10 mouse cellular contexts compared by ENCODE assay signal in the genomic region with DNA sequence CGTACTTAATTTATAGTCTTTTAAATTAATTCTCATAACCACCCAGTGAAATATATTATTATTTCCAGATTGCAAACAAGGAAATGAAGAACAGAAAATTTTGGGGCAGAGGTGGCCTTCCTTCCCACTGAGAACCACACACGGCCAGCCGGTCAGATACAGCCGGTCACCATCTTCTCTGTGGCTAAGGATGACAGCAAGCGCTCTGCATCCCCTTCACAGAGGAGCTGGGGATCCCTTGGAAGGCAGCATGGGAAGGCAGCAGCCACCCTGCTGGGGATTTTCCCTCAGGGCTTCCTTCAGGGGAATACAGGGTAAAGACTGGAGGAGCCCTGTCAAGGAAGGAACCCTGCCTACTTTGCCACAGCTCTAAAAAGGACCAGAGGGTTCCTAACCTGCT. TPM values are rescaled to one million over a fixed set of nuclear protein-coding genes. Genes with fewer than 3 reads are reported as not detected.
DNase-seq lines count a peak whose midpoint lies in the region; ATAC-seq and TF ChIP-seq lines count a peak whose summit lies in the region.
"Had no signal": no experiment of that assay in that cellular context is flagged by ENCODE, and none has a peak within 500 bp of the region (broad histone marks: within the 10 kb centered on the region; RNA-seq: fewer than 3 reads in every experiment).

No protein-coding gene starts in this region.

- H3K9me3 ChIP-seq in forebrain, embryonic 10.5 days = no peaks in the 10 kb centered on the region
- no peaks in the 10 kb centered on the region for H3K9me3 ChIP-seq in forebrain, embryonic 15.5 days
- H3K9me3 ChIP-seq in lung, embryonic 14.5 days (ENCODE audit: low read depth, low read length) = no peaks in the 10 kb centered on the region
- no peaks in the 10 kb centered on the region for H3K9me3 ChIP-seq in intestine, postnatal 0 days (ENCODE audit: control insufficient read depth)
- no peaks in the 10 kb centered on the region for H3K9me3 ChIP-seq in stomach, embryonic 15.5 days
- H3K9me3 ChIP-seq: limb, embryonic 13.5 days had no signal

- peak overlapping the region; percentile 51; the same call in 1 of the 2 replicates for H3K27ac ChIP-seq in forebrain, embryonic 10.5 days
- H3K27ac ChIP-seq in forebrain, embryonic 15.5 days (replicated peaks) = no peak overlapping the region
- H3K27ac ChIP-seq in lung, embryonic 14.5 days (ENCODE audit: low read depth) = peak overlapping the region; percentile 78
- H3K27ac ChIP-seq in intestine, postnatal 0 days (ENCODE audit: low read depth, low read length) = peak overlapping the region; percentile 89
- peak overlapping the region; percentile 79 for H3K27ac ChIP-seq in stomach, embryonic 15.5 days
- H3K27ac ChIP-seq: limb, embryonic 13.5 days had no signal

- H3K36me3 ChIP-seq in forebrain, embryonic 10.5 days (replicated peaks) = peaks cover 20% of the 10 kb centered on the region
- H3K36me3 ChIP-seq in forebrain, embryonic 15.5 days = 0 out of 2 replicates have a peak, but pooled peaks cover 3% of the 10 kb centered on the region
- 0 out of 2 replicates have a peak, but pooled peaks cover 3% of the 10 kb centered on the region for H3K36me3 ChIP-seq in lung, embryonic 14.5 days (ENCODE audit: insufficient read depth)
- H3K36me3 ChIP-seq in intestine, postnatal 0 days (ENCODE audit: control insufficient read depth, insufficient read depth) = peaks cover 3% of the 10 kb centered on the region; the same call in 1 of the 2 replicates
- H3K36me3 ChIP-seq in stomach, embryonic 15.5 days = no peaks in the 10 kb centered on the region

- 67% methylated on average over 5 of the region's 5 CpGs for WGBS in forebrain, embryonic 10.5 days
- 78% methylated on average over 5 of the region's 5 CpGs for WGBS in forebrain, embryonic 15.5 days
- WGBS in lung, embryonic 14.5 days = 66% methylated on average over 5 of the region's 5 CpGs
- WGBS in intestine, postnatal 0 days = 67% methylated on average over 5 of the region's 5 CpGs
- WGBS in stomach, embryonic 15.5 days = 72% methylated on average over 5 of the region's 5 CpGs

- 0 out of 2 replicates have a peak overlapping the region, but pooled peaks have one; percentile 6 for H3K4me3 ChIP-seq in forebrain, embryonic 10.5 days
- no peak overlapping the region for H3K4me3 ChIP-seq in forebrain, embryonic 15.5 days
- no peak overlapping the region for H3K4me3 ChIP-seq in lung, embryonic 14.5 days (ENCODE audit: low read depth, low read length)
- H3K4me3 ChIP-seq in intestine, postnatal 0 days (ENCODE audit: low read depth, low read length) = no peak overlapping the region
- H3K4me3 ChIP-seq in stomach, embryonic 15.5 days (replicated peaks) = no peak overlapping the region
- H3K4me3 ChIP-seq: limb, embryonic 13.5 days had no signal

- no peak for ATAC-seq in forebrain, embryonic 15.5 days (replicated peaks)
- ATAC-seq in lung, embryonic 14.5 days (ENCODE audit: insufficient read depth) = no peak
- ATAC-seq in intestine, postnatal 0 days = no peak
- ATAC-seq in stomach, embryonic 15.5 days (ENCODE audit: insufficient read depth, low FRiP score, low read depth) = no peak

- H3K9ac ChIP-seq in forebrain, embryonic 15.5 days (replicated peaks) = no peak overlapping the region
- H3K9ac ChIP-seq in lung, embryonic 14.5 days = no peak overlapping the region
- H3K9ac ChIP-seq in intestine, postnatal 0 days (ENCODE audit: low read depth, low read length) = no peak overlapping the region
- H3K9ac ChIP-seq in stomach, embryonic 15.5 days = no peak overlapping the region
- H3K9ac ChIP-seq: limb, embryonic 13.5 days had no signal

- DNase-seq in forebrain, embryonic 10.5 days (ENCODE audit: extremely low spot score, low spot score) = no peak
- no peak for DNase-seq in lung, embryonic 14.5 days
- DNase-seq in lung, postnatal 36 days = no peak
- DNase-seq in yolk sac, embryonic 10.5 days (ENCODE audit: low spot score) = no peak
- DNase-seq in left cerebral cortex, postnatal 14 days (ENCODE audit: low spot score in 2 of 2) = no peak
- DNase-seq: heart, postnatal 14 days had no signal

- intact Hi-C loops in left cerebral cortex, postnatal 14 days (cut with DNase I) = no loop called here

- TF ChIP-seq CTCF in lung, embryonic 14.5 days (IDR thresholded peaks at IDR 0.05; ENCODE audit: low read depth) = no peak
- TF ChIP-seq CTCF in intestine, postnatal 0 days (IDR thresholded peaks at IDR 0.05; ENCODE audit: low read depth) = no peak

- no peaks in the 10 kb centered on the region for H3K27me3 ChIP-seq in forebrain, embryonic 10.5 days (ENCODE audit: poor library complexity, severe bottlenecking)
- H3K27me3 ChIP-seq in forebrain, embryonic 15.5 days = no peaks in the 10 kb centered on the region
- no peaks in the 10 kb centered on the region for H3K27me3 ChIP-seq in lung, embryonic 14.5 days (ENCODE audit: insufficient read depth, low read length)
- H3K27me3 ChIP-seq in intestine, postnatal 0 days (replicated peaks; ENCODE audit: control insufficient read depth, insufficient read depth, low read length) = no peaks in the 10 kb centered on the region
- H3K27me3 ChIP-seq in stomach, embryonic 15.5 days (replicated peaks) = no peaks in the 10 kb centered on the region
- H3K27me3 ChIP-seq: limb, embryonic 13.5 days had no signal

- no peak overlapping the region for H3K4me2 ChIP-seq in forebrain, embryonic 15.5 days (replicated peaks)
- no peak overlapping the region for H3K4me2 ChIP-seq in lung, embryonic 14.5 days
- no peak overlapping the region for H3K4me2 ChIP-seq in intestine, postnatal 0 days (replicated peaks; ENCODE audit: low read depth)
- H3K4me2 ChIP-seq in stomach, embryonic 15.5 days = no peak overlapping the region
- H3K4me2 ChIP-seq: limb, embryonic 13.5 days had no signal

- peaks cover 66% of the 10 kb centered on the region for H3K4me1 ChIP-seq in forebrain, embryonic 10.5 days
- peaks cover 51% of the 10 kb centered on the region for H3K4me1 ChIP-seq in forebrain, embryonic 15.5 days
- peaks cover 47% of the 10 kb centered on the region for H3K4me1 ChIP-seq in lung, embryonic 14.5 days (ENCODE audit: insufficient read depth)
- H3K4me1 ChIP-seq in intestine, postnatal 0 days (replicated peaks; ENCODE audit: control insufficient read depth, insufficient read depth, low read length) = peaks cover 11% of the 10 kb centered on the region
- H3K4me1 ChIP-seq in stomach, embryonic 15.5 days = peaks cover 52% of the 10 kb centered on the region

RNA-seq across cellular contexts. Expression of a gene that starts 32.0 kb away (rescaled TPM):
- 16.6 and 19.3 TPM in 2 replicates for polyA plus RNA-seq in forebrain, embryonic 10.5 days (2016; fragmentation: Nextera tagmentation; extraction: Ambion mirVana)
- polyA plus RNA-seq in forebrain, embryonic 15.5 days (2015; fragmentation: Nextera tagmentation; extraction: Ambion mirVana) = 28.0 and 29.4 TPM in 2 replicates
- polyA plus RNA-seq in lung, embryonic 14.5 days (2014; fragmentation: Nextera tagmentation; extraction: Ambion mirVana) = 28.3 and 31.0 TPM in 2 replicates
- 16.7 and 17.1 TPM in 2 replicates for polyA plus RNA-seq in intestine, postnatal 0 days (2015; fragmentation: Nextera tagmentation; extraction: Ambion mirVana)
- 20.4 and 20.9 TPM in 2 replicates for polyA plus RNA-seq in stomach, embryonic 15.5 days (2015; fragmentation: Nextera tagmentation; extraction: Ambion mirVana)
- 100 to 1,000 TPM; 103 to 110 TPM for total RNA-seq in left cerebral cortex, postnatal 14 days (2021)

RNA-seq across cellular contexts. Expression of a gene that starts 39.5 kb away (rescaled TPM):
- polyA plus RNA-seq in forebrain, embryonic 10.5 days (2016; fragmentation: Nextera tagmentation; extraction: Ambion mirVana) = 196 and 201 TPM in 2 replicates
- polyA plus RNA-seq in forebrain, embryonic 15.5 days (2015; fragmentation: Nextera tagmentation; extraction: Ambion mirVana) = 238 and 241 TPM in 2 replicates
- 78.6 and 85.4 TPM in 2 replicates for polyA plus RNA-seq in lung, embryonic 14.5 days (2014; fragmentation: Nextera tagmentation; extraction: Ambion mirVana)
- polyA plus RNA-seq in intestine, postnatal 0 days (2015; fragmentation: Nextera tagmentation; extraction: Ambion mirVana) = 21.1 and 25.6 TPM in 2 replicates
- 98.2 and 103 TPM in 2 replicates for polyA plus RNA-seq in stomach, embryonic 15.5 days (2015; fragmentation: Nextera tagmentation; extraction: Ambion mirVana)
- total RNA-seq in left cerebral cortex, postnatal 14 days (2021) = 100 to 1,000 TPM; 103 to 116 TPM

RNA-seq across cellular contexts. Expression of a gene that starts 39.6 kb away (rescaled TPM):
- 16.6 and 17.9 TPM in 2 replicates for polyA plus RNA-seq in forebrain, embryonic 10.5 days (2016; fragmentation: Nextera tagmentation; extraction: Ambion mirVana)
- polyA plus RNA-seq in forebrain, embryonic 15.5 days (2015; fragmentation: Nextera tagmentation; extraction: Ambion mirVana) = 12.6 and 13.7 TPM in 2 replicates
- polyA plus RNA-seq in lung, embryonic 14.5 days (2014; fragmentation: Nextera tagmentation; extraction: Ambion mirVana) = 22.2 and 24.9 TPM in 2 replicates
- 5.2 and 6.2 TPM in 2 replicates for polyA plus RNA-seq in intestine, postnatal 0 days (2015; fragmentation: Nextera tagmentation; extraction: Ambion mirVana)
- 21.9 and 23.8 TPM in 2 replicates for polyA plus RNA-seq in stomach, embryonic 15.5 days (2015; fragmentation: Nextera tagmentation; extraction: Ambion mirVana)
- 1 to 10 TPM; 4.1 to 6.0 TPM for total RNA-seq in left cerebral cortex, postnatal 14 days (2021)
